Mouse (Mus musculus): ENCODE measurements around the gene Wdr66.

Wdr66 gene

GRCm38 (mm10) chr5:123270917-123271316 is 19.0 kb downstream of the Wdr66 start:
- no peak for DNase-seq (ENCODE audit: low read depth)

GRCm38 (mm10) chr5:123272927-123273326 is 21.0 kb downstream of the Wdr66 start:
- no peak for DNase-seq (ENCODE audit: low read depth)

DNA sequence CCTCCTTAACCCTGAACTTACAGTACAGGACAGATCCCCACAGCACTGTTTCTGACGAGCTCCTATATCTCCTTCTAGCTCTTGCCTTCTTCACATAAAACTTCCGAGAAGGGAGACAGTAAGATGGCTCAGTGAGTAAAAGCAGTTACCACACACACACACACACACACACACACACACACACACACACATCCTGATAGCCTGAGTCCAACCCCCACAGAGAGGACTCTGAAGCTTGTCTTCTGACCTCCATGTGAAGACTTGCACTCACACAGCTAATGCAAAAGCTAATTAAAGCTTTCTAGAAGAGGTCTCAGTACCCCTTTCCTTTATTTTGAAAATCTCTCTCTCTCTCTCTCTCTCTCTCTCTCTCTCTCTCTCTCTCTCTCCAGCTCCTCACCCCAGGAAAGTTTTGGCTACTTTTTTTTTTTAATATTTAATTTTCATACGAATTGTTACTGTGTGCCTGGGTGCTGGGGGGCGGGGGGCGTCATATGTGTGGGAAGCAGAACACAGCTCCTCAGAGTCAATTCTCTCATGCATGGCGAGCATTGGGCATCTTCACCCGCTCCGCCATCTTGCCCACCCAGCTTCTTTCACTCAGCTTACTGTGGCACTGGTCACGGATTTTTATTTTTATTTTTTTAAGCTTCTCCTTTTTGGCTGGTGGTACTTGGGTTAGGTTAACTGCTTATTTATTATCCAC is 24.9 kb downstream of the Wdr66 start:
- DNase-seq (ENCODE audit: low read depth): no peak

GRCm38 (mm10) chr5:123277342-123277701 is 25.4 kb downstream of the Wdr66 start:
- DNase-seq (ENCODE audit: low read depth): peak; percentile 81

DNA sequence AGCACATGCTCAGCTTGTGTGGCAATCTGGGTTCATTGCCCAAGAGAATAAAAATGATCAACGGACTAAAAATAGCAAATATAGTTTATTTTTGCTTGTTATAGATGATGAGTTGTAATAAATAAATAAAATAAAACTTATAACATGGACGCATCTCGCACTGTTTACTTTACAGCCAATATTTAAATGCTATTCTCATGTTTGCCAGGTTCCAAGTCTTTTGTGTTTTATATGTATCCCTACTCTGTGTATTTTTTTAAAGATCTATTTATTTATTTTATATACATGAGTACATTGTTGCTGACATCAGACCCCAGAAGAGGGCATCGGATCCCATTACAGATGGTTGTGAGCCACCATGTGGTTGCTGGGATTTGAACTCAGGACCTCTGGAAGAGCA is 25.8 kb downstream of the Wdr66 start:
- DNase-seq (ENCODE audit: low read depth): no peak

- DNase-seq (ENCODE audit: low read depth): no peak
Observed at GRCm38 (mm10) chr5:123279248-123279647, 27.3 kb downstream of the Wdr66 start.

DNA sequence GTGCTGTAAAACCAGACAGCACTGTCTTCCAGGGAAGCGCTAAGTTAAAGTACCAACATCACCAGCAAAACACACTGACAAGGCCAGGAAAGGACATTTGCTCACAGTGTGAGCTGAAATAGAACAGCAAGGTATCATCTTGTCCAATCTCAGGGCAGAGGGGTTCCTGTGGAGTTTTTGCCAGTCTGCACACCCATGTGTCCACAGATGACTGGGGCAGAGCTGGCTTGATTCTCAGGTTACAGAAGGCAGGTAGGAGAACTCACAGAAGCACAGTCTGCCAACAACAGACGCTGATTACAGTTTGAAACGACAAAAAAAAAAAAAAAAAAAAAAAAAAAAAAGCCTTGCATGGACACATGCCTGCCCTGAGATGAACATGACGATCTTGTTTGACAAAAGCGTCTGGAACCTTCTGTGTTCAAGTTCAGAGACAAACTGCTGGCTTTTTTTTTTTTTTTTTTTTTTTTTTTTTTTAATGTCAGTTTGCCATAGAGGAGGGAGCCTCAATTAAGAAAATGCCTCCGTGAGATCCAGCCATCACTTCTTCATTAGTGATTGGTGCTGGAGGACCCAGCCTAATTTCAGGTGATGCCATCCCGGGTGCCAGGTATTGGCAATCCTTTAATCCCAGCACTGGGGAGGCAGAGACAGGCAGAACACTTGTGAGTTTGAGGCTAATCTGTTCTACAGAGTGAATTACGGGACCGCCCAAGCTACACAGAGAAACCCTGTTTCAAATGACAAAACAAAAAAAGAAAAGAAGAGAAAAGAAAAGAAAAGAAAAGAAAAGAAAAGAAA is 29.6 kb downstream of the Wdr66 start:
- DNase-seq (ENCODE audit: low read depth): no peak

GRCm38 (mm10) chr5:123285174-123285573 is 33.3 kb downstream of the Wdr66 start:
- DNase-seq (ENCODE audit: low read depth): peak; percentile 67

DNA sequence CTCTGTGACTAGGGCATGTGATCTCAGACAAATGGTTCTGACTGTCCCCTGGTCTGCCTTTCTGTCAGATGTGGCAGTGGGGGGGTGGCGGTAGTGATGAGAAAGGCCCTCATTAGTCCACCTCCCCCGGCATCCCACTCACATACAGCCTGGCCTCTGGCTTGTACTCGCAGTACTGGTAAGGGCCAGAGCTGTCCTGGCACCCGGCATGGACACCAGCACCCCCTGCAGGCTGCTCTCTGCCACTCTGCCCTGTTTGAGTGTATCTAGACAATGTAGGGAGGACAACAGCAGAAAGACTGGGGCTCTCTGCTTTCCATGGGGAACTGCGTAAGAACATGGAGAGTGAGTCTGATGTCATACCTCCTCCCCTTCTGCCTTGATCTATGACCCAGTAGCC is 36.2 kb downstream of the Wdr66 start:
- DNase-seq (ENCODE audit: low read depth): peak; percentile 46

DNA sequence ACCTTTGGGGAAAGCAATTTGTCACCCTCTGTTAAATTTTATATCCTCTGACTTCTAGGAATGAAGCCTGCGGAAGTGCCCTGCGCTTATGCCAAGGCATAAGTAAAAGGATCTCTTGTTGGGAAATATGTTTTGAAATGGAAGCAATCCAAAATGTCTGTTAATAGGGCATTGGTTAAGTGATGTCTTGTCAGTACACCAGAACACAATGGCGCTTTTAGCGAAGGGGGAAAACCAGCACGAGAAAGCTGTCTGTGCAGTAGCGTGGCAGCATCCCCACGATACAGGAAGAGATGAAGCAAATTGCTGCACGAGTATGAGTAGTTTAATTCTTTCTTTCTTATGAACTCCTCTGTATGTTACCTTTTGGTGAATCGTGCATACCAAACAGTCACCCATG is 42.8 kb downstream of the Wdr66 start:
- DNase-seq (ENCODE audit: low read depth): peak; percentile 45

DNA sequence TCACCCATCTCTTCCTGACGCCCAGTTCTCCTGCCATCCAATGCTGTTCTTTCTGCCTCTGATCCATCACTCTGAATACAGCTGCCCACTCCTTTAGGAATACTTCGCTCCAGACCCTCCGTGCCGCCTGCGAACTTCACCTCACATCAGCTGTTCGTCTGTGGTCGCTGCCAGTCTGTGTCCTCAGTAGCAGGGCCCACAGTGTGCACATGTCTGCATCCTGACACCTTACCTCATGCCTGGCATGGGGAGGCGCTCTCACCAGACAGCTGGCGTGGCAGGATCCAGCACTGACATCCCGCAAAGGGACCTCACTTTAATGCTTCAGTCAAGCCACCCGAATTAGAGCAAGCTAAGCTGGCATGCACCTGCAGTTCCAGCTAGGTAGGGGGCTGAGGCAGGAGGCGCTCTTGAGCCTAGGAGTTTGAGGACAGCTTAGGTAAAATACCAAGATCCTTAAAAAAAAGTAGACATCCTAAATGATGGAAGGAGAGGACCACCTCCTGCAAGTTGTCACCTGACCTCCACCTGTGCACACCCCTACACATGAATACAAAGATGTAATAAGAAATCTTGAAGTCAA is 44.4 kb downstream of the Wdr66 start:
- peak; percentile 38 for DNase-seq (ENCODE audit: low read depth)

GRCm38 (mm10) chr5:123296972-123297754 is 45.3 kb downstream of the Wdr66 start:
- DNase-seq (ENCODE audit: low read depth): no peak

GRCm38 (mm10) chr5:123297830-123298229 is 45.9 kb downstream of the Wdr66 start:
- no peak for DNase-seq (ENCODE audit: low read depth)

DNA sequence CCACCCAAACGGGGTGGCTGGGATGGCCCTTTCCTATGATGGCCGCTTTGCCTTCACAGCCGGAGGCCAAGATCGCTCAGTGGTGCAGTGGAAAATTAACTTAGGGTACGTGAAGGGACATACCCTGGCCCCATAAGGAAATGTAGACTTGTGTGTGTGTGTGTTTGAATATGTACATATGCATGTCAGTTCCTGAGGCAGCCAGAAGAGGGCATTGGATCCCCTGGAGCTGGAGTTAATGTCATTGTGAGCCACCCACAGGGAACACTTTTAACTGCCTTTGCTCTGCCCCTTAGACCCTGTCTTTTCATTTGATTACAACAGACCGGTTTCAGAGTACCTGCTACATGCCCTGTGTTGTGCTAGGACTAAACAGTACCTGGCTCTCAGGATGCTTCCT is 46.6 kb downstream of the Wdr66 start:
- DNase-seq (ENCODE audit: low read depth): no peak

DNA sequence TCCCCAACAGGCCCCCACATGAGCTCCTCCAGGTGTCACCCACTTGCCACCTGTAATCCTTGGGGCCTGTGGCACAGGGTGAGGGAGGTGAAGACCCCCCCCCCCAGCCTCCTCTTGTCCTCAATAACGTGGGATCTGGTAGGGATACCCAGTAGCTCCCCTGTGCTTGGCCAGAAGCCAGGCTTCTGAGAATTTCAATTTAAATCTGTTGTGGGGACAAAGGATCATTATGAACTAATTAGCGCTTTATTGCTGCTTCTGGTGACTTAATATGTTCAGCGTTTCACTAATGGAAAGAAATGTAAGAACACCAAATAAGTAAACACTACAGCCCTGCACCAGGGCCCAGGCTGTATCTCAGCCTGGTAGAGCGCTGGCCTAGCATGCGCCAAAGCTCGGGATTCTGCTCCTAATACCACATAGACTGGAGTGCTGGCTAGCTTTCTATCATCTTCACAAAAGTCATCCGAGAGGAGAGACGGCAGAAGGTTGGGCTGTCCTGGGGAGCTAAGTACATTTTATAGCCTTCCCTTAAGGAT is 48.7 kb downstream of the Wdr66 start:
- no peak for DNase-seq (ENCODE audit: low read depth)

- peak; percentile 28 for DNase-seq (ENCODE audit: low read depth)
Observed at GRCm38 (mm10) chr5:123301780-123302521, 50.0 kb downstream of the Wdr66 start.

DNA sequence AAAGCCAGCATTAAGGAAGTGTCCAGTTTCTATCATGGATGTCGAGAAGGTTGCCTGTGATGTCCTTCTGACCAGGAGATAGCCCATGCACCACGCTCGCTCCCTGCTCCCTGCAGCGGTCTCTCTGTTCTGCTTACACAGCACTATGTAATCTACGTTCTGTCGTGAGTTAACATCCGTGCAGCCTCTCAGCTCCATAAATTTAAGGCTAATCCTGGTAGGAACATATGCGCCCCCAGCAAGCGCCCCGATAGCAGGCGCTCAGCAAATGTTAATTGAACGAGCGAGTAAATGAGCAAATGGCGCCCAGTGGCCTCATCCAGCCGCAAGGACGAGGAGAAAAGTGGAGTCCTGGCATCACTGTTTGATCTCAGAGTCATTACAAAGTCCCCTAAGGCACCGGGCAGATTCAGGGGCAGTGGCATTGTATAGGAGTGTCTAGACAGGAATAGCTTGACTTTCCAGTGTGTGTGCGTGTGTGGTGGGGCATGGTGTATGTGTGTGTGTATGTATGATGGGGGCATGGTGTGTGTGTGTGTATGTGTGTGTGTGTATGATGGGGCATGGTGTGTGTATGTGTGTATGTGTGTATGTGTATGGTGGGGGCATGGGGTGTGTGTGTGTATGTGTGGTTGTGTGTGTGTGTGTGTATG is 55.9 kb downstream of the Wdr66 start:
- no peak for DNase-seq (ENCODE audit: low read depth)

DNA sequence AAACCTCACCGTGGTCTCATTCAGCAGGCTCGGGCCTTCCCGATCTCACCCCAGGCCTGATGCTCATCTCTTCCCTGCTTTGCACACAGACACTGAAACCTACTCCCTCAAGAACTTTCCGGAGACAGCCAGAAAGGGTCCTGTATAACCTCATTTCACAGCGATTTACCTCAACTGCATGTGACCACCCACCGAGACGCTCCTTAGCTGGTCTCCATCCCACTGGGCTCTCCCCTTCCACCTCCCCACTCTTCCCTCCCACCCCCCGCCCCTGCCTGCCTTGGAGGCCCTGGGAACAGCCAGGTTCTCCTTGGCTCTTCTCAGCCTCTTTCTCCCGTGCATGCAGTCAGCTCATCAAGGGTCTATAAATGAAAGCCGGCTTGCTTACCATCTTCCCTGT is 57.9 kb downstream of the Wdr66 start:
- no peak for DNase-seq (ENCODE audit: low read depth)

GRCm38 (mm10) chr5:123310221-123310620 is 58.3 kb downstream of the Wdr66 start:
- DNase-seq (ENCODE audit: low read depth): no peak

GRCm38 (mm10) chr5:123313058-123313630 is 61.2 kb downstream of the Wdr66 start:
- no peak for DNase-seq (ENCODE audit: low read depth)
